Mouse (Mus musculus) lung, postnatal 0 days (tissue): ENCODE results near the gene Cd59b.

Source experiments
- CTCF ChIP-seq: IDR thresholded peaks from 2 replicates; pipeline ENCODE4 v1.5.1; 2016; ENCODE audit warnings: antibody characterized with exemption, mild to moderate bottlenecking
- EP300 ChIP-seq: IDR thresholded peaks from 2 replicates; pipeline ENCODE4 v1.6.1; 2016; ENCODE audit warnings: antibody characterized with exemption, mild to moderate bottlenecking, control low read depth

DNA sequence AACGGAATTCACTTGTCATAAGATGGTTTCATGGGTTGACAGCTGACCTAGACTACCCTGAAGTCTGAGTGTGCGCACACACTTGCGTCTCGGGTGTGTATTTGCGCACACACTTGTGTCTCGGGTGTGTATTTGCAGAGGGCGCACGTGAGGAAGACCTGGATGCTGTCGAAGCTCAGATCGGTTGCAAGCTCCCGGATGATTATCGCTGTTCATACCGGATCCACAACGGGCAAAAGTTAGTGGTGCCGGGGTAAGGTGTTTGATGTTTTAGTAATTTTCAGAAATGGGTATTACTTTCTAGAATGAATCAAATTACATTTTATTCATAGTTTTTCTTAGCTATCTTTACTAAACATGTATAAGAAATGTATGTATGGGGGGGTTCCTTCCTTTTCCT is 26.9 kb upstream of the Cd59b start:
- TF ChIP-seq CTCF = no peak
- TF ChIP-seq EP300 = no peak
